Mouse (Mus musculus): ENCODE data around the gene Cd68.
A peak's percentile ranks its signal among the peaks of the same experiment; 100 is the strongest.

Cd68 gene

DNA sequence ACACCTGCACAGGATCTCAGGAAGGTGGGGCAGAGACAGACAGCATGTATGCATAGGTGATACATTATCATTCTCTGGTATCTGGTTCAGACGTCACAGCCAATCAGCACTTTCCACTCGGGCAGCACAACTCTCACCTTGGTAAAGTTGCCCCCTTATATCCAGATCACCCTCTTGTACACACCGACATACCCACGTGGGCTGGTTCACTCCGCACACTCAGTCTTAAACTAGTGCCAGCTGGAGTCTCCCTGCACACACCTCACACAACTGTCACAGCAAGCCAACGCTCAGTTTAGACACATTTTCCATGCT lies 29.1 kb upstream of the Cd68 start:
- DNase-seq, result no peak

DNA sequence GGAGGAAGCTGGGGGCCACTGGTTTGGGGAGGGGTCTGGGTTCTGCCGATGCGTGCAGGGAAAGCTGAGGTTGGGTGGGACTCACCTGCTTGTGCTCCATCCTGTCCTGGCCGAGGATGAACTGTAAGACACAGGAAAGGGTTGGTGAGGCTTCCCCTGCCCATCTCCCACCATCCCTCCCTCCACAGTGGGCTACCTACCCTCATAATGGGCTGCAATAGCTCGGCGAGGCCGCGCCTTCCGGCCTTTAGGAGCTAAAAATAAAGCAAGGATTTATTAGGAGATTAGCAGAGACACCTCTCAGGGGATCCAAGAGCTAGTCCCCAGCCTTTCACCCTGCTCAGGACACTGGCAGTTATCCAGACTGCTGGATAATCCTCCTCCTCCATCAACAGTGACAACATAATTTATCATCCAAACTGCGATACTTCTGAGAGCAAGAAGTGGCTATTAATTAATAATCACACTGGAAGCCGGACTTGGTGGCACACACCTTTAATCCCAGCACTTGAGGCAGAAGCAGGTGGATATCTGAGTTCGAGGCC lies 27.5 kb upstream of the Cd68 start:
- peak; percentile 93 for DNase-seq

DNA sequence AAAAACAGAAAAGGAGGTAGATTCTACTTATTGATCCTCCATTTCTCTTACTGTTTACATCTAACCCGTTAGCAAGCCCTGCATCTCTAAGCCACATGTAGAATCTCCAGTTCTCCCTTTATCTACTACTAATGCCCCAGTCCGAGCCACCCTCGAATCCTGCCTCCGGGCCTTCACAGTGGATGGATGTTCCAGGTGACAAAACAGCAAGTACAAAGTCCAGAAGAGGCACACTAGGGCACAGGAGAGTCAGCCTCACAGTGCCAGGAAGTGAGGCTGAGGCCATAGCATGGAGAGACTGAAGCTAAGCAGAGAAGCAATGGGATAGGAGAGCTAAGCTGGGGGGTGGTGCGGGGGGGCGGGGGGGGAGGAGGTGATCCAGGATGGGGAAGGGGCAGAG lies 26.9 kb upstream of the Cd68 start:
- DNase-seq, result peak; percentile 92

DNA sequence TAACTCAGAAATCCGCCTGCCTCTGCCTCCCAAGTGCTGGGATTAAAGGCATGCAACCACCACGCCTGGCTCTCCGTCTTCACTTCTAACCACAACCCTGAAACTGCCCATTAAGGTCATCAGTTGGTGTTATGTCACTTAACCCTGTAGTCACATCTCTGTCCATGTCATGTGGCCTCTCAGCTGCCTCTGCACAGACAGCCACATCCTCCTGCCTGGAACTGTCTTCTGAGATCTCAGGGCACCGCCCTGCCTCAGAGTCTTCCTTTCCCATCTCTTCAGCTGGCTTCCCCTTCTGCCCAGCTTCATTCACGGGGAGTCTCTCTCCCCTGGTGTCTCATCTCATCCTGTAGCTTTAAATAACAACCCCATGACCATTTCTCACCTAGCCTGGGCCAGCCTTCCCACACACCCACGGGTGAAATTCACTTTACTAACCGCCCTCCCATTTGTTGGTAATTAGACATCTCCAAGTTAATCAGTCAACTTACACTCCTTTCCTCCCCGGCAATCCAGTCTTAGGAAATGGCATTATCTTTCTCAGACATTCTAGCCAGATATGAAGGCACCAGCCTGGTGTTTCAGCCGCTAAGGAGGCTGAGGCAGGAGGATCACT lies 26.4 kb upstream of the Cd68 start:
- peak; percentile 98 for DNase-seq

DNA sequence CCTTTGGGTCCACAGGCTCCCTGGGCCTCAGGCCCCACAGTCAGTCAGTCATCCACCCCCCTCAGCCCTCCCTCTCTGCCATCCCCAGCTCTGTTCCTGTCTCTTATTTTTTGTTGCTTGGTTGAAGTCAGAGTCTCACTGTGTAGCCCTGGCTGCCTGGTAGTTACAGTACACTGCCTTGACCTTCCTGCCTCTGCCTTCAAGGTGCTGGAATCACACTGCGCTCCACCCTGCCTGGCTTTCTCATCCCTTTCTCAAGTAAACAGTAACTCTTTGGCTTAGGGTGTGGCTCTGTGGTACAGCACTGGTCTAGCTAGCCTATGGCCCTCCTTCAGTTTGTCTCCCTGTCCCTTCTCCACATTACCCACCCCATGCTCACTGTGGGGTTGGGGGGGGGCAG lies 23.9 kb upstream of the Cd68 start:
- peak; percentile 90 for DNase-seq

DNA sequence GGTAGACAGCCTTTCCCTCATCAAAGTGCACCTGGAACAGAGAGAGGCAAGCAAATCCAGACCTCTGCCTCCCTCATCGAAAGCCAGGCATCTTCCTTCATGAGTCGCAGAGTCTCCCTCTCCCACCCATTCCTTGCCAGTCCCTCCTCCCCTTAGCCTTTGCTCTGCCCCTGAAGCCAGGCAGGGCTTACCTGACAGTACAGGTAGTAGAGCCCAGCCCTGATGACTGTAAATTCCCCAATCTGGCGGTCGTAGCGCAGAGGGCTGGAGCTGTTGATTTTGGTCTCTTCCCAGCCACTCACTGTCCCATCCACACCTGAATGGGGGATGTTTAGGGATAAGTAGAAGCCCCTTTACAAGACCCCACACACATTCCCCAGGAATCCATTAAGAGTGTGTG lies 21.1 kb upstream of the Cd68 start:
- peak; percentile 90 for DNase-seq

DNA sequence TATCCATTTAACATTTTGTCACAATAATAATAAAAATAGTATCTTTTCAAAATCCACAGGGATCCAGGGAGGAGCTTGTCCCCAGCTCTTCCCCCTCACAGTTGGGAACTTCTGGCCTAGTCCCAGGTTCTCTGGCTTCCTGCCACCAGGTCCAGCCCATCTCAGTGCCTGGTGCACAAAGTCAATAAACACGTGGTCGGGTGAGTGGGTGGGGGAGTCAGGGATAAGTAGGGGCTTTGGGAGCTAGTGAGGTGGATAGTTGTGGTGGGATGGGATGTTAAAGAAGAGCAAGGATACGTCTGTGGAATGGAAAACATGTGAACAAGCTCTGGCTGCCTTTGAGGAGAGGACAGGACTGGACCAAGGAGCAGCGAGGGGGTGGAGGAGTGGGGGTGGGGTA lies 20.4 kb upstream of the Cd68 start:
- DNase-seq, result peak; percentile 99

DNA sequence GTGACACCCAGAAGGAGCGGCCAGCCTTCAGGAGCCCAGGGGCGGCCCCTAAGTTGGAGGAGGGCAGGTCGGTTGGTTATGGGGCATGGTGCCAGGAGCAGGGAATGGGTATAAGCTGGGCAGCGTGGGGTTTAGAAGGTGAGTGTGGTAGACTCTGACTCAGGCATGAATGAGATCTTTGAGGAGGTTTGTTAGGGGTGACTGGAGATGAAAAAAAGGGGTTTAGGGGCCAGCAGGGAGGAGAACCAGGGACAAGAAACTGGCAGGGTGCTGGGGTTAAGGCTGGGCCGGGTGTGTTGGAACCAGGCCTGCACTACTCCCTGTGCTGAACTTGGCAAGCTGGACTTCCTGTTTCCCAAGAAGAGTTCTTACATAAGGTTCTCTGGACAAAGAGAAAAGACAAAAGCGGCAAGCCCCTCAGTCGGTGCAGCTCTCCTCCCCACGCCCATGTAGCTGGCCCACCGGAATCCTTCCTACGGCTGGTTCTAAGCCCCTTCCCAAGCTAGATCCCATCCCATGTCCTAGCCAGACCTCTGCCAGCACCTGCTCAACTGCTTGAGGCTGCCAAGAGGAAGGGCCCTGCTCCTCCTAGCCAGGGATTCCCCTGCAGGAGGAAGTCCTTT lies 19.7 kb upstream of the Cd68 start, which contains the start of gene Tnfsf13:
Tnfsf13 (minus strand) TSS at position 259 of the 623 bp plus-strand sequence.
- peak; percentile 100 for DNase-seq

DNA sequence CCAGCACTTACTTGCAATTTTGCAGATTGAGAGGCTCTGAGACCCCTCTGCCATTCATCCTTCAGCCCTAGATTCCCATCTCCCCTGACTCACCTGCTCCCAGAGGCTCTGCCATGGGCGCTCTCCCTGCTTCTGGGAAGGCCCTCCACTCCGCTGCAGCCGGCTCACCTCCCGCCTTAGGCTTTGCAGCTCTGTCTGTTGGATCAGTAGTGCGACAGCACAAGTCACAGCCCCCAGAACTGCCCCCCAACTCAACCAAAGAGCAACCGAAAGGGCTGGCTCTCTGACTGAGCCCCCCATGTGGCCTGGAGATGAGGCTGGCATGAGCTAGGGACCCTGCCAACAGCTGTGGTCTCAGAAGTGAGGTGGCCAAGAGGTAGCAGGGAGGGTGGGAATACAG lies 19.0 kb upstream of the Cd68 start:
- DNase-seq, result no peak

DNA sequence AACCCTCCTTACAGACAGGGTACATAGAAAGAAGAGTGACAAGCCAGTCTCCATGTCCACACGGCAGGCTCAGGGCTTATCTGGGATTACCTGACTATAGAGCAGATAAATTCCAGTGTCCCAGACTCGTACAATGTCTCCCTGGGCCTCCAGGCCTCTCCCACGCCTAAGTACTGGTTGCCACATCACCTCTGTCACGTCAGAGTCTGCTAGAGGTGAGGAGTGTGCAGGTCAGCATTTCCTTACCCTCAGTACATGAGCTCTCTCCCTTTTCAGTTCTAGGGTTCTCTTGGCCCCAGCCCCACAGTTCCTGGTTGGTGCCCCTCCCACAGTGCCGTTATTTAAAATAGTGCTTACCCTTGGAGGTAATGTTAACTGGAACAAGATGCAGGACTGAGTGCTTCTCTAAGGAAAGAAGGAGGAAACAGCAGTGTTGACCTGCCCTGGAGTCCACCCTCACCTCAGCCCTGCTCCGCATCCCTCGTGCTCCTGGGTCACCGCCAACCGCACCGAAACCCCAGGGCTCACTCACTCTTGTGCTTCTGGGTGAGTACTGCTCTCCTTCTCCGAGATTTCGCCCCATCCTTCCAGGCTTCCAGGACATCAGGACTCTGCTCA lies 18.3 kb upstream of the Cd68 start:
- peak; percentile 95 for DNase-seq

DNA sequence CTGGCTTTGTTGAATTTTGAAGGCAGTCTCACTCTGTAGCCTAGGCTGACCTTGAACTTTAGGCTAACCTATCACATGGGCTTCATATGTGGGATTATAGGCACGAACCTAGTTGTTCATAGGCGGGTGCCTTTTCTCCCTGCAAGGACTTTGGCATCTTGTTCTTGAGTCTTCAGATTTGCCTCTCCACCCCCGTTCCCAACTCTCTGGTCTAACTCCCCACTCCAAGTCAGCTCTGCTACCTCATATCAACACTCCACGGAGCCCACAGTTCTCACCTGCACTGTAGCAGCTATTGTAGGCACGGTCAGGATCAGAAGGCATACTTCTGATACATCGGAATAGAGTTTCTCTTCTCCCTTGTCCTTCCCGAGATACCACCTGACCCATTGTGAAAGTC lies 17.6 kb upstream of the Cd68 start:
- DNase-seq, result peak; percentile 91

DNA sequence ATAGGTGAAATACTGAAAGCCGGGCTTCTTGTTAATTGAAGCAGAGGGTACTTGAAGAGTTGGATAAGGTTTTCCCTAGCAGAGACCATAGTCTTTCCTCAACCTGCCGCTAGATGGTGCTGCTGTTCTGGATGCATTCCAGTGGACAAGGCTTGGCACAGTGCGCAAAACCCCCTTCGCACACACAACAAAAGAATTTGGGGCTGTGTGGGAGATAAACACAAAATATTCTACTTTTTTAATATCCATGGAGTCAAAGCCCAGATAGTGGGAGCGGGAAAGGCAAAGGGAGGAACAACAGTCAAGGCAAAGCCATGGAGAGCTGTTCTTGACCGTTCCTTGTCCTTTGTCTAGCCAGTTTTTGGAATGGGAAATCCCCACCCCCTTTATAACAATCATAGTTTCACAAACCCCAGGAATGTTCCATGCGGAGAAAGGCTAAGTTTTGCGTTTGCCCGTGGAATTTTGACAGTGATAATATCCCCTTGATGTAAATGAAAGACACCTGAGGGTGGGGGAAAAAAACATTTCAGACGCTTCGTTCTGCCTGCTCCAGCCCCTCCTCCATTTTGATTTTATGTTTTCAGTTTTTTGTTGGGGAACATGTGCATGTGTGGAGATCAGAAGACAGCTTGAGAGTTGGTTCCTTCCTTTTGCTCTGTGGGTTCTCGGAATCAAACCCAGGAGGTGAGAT lies 17.0 kb upstream of the Cd68 start:
- peak; percentile 98 for DNase-seq

DNA sequence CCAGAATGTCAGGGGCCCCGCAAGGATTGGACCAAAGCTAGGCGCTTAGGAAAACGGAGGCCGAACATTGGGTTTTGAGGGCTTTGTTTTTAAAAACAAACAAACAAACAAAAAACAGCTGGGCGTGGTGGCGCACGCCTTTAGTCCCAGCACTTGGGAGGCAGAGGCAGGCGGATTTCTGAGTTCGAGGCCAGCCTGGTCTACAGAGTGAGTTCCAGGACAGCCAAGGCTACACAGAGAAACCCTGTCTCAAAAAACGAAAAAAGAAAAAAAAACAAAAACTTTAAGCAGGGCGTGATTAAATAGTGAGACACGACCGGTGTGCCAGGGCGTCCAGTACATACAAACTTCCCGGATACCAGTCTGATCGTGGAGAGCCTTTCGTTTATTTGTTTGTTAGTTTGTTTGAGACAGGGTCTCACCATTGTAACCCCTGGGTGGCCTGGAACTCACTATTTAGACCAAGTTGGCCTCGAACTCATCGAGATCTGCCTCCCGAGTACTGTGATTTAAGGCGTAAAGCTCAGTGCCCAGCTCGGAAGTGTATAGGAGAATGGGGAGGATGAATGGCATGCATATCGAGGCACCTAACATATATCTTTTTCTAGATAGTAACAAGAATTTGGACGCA lies 16.4 kb upstream of the Cd68 start:
- DNase-seq, result no peak

DNA sequence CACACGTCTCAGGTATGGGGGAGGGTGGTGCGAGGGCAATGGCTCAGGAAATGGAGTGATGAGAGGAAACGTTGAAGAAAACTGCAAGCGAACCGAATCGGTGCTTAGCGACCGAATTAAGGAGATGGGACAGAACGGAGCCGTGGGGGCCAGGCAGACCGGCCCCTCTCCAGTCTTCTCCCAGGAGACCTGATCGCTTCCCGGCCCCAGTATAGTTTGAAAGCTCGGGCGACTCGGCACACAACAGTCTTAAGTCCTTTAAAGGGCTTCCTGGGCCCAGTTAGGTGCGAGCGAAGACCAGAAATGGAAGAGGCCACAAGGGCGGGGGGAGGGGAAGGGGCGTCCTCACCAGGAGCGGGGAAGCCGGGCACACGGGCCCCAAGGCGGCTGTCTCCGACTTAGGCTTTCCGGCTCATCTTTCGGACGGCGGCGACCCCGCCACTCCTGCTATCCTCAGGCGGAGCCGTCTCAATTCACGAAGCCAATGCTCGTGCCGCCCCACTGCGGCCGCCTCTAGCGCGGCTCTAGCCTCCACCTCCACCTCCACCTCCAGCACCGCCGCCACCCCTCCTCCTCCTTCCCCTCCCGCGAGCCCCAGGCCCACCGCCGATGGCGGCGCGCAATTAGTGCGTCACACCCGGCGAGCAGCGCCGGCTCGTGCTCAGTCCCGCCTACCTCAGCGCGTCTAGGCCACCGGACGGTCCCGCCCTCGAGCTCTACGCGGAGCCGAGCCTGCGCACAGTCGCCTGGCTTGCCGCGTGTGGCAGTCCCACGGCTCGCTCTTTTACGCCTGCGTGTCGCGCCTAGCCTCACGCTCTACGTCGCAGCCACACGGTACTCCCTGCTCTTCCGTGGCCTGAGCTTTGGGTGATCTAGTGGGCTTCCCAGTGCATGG lies 15.6 kb upstream of the Cd68 start, which contains the start of gene Senp3:
Senp3 (minus strand) TSS at position 771 of the 895 bp plus-strand sequence.
- DNase-seq, result peak; percentile 100

DNA sequence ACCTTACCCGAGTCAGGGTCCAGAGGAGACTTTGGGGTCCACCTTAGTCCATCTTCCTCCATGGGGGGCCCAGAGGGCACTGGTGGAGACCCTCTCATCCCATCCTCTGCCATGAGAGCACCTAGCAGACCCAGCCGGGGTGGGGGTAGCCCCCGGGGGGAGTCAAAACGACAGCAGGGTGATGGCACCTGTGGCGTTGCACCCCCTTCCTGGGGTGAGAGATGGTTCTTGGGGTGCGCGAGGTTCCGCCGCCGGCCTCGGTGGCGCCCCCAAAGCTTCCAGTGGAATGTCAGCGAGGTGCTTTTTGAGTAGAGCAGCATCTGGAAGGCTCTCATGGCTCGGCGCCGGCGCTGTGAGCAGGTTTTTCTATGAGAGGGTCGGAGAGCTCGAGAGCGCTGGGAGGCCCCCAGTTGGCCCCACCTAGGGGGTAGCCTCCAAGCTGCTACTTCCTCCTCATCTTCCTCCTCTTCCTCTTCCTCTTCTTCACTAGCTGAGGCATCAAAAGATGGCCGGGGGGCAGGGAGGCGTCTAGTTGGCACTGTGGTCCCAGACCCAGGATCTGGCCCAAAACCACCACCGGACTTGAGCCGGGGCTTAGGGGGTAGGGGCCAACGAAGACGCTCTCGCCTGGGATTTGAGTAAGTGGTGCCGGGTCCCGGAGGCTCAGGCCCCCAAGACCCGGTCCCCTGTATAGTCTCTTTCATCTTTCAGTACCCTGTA lies 14.3 kb upstream of the Cd68 start:
- DNase-seq, result peak; percentile 94

DNA sequence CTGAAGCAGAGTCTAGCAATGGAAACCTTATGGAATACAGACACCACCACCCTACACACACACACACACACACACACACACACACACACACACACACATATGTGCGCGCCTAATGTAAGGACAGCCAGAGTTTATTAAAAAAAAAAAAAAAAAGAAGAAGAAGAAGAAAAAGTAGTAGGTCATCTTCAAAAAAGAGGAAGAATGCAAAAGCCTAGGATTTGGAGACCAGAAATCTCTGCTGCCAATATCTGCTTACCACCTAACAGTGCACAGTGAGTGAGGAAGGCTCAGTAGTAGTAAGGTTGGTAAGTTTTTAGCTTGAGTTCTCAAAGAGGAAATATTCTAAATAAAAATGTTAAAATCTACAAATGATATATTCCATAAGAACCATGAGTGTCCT lies 13.2 kb upstream of the Cd68 start:
- no peak for DNase-seq

DNA sequence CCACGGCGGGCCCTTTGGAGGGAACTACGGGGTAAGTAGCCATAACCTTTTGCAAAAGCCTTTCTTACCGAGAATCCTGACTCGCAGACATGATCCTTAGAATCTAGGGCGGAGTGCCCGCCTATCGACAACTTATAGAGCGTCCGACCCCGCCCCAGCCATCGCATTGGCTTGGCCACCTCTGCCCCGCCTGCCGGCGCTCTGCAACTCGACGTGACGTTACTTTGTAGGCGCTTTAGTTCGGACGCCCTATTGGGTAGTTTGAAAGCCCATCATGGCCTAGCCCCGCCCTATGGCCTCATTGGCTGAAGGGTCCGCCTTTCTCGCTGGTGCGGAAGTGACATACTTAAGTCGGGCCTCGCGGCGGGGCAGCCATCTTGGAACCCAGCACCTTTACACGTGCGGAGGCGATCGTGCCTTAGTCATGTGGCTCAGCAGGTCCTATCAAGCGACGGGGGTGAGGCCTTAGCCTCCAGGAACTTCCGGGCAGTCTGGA lies 6.3 kb upstream of the Cd68 start, which contains the start of gene Eif4a1:
Eif4a1 (minus strand) TSS at position 213 of the 496 bp plus-strand sequence.
- peak; percentile 100 for DNase-seq

DNA sequence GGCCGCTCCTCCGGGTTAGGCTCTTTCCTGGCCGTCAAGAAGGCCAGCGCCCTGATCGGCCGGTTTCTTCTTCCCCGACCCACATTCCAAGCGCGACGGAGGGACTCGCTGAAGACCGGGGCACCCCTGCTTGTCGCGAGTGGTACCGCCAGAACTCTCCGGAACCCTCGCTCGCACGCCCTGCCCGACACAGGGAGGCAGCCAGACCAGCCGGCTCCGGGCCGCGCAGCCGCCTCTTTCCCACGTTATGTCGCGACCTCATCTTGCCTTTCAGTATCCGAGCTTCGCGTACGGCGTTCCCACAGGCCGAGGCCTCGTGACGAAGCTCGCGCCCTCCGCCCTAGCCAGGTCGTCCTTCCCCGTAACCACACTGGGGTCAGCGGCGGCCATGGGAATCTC lies 5.8 kb upstream of the Cd68 start:
- DNase-seq, result no peak

DNA sequence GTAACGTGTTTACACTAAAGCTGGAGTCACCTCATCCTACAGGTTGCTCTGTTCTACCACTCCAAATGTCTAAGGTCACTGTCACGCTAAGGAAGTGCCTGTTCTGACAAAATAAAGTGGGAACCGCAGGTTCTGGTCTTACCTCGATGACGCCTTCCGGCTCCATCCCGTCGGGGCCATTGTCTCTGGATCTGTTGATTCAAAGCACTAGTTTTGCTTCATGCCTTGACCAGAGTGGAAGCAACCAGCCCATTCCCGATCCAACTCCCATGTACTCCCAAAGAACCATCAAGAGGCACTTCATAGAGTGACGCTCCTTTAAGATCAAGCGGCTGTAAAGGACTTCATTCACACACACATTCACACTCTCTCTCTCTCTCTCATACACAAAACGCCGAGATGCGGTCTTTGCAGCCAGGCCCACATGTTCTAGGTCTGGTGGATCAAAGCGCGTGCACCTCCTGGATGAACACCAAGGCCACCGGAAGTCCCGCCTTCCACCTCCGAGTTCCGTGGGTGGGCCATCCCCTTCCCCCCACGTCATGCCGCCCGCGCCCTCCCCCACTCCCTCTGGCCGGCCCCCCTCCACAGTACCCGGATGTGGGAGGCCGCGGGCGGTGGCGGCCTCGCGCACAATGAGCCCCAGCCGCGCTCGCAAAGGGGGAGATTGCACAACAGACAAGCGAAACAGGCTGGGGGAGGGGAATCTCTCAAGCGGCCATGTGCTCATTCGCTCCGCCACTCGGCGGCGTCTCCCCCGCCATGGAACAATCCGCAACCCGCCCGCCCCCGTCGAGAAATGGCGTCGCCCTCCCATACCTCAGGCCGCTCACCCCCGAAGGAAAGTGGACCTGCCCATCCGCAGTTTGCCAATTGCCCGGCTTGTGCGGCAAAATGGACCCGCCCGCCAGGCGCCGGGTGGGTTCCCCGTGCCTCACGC lies 5.1 kb upstream of the Cd68 start:
- peak; percentile 100 for DNase-seq

DNA sequence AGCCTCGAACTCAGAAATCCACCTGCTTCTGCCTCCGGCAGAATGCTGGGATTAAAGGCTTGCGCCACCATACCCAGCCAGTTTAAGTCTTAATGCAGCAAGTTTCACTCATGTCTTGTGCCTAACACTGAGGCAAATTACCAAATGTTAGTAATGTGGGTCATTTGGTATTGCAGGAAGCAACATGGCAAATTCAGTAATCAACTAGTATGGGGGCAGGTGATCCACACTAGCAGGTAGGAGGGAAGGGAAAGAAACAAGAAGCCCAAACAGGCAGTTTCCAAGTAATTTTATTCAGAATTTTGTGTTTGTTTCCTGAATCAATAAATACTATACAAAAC lies 682 bp upstream of the Cd68 start:
- no peak for DNase-seq

Measured in heart, adult 11 months (tissue).